Mouse (Mus musculus): ENCODE measurements at regions not wholly inside any gene's neighbourhood (a gene's known extent, or its start where the extent isn't known, plus 50 kb on each side); places are given as distances from the start of the nearest gene placed in this dataset.
"Not testable (repeated sequence)": the region's sequence is repeated elsewhere in the genome, so short reads cannot be mapped to it uniquely, and the experiment has no call there.

DNA sequence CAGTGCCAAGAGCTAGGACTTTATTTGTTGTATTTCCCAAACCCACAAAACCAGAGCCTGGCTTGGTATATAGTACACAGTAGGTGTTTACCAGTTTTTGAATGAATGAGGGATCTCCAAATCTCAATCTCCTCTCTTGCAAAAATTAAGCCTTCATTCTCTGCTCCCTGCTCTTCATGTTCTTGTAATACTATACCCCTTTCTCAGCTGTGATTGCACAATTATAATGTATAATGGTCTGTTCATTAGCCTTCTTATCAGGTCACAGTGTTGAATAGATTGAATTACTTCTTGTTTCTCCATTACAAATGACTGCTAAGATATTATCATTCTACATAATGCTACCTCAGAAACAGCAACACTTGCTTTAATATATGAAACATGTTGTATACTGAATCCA, 119.1 kb upstream of the Tars start:
- DNase-seq (ENCODE audit: low read depth): no peak
- TF ChIP-seq CTCF (IDR thresholded peaks at IDR 0.05; ENCODE audit: borderline replicate concordance, extremely low read depth, insufficient read depth, insufficient read length) (no peak), POLR2A (IDR thresholded peaks at IDR 0.05; ENCODE audit: borderline replicate concordance, extremely low read depth, insufficient read depth, insufficient read length, poor library complexity, severe bottlenecking) (no peak)

DNA sequence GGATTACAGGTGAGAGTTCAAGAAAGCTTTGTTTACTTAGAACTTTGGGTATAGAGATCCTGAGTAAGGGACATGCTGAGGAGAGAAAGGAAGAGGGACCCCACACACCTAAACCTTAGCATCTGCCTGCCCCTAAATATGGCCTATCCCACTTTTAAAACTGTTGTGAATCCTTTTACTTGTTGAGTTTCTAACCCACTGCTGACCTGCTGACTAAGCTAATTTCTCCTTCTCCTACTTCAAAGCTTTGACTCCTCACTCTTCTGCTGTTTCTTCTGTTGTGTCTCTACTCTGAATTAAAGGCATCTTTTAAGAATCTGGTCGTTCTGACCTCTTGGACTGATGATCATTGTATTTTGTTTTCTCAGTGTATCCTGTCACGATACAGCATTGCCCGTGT, 118.4 kb upstream of the Tars start:
- TF ChIP-seq POLR2A (IDR thresholded peaks at IDR 0.05; ENCODE audit: borderline replicate concordance, extremely low read depth, insufficient read depth, insufficient read length, poor library complexity, severe bottlenecking): no peak
- TF ChIP-seq CTCF (IDR thresholded peaks at IDR 0.05; ENCODE audit: borderline replicate concordance, extremely low read depth, insufficient read depth, insufficient read length): no peak
- no peak for DNase-seq (ENCODE audit: low read depth)

DNA sequence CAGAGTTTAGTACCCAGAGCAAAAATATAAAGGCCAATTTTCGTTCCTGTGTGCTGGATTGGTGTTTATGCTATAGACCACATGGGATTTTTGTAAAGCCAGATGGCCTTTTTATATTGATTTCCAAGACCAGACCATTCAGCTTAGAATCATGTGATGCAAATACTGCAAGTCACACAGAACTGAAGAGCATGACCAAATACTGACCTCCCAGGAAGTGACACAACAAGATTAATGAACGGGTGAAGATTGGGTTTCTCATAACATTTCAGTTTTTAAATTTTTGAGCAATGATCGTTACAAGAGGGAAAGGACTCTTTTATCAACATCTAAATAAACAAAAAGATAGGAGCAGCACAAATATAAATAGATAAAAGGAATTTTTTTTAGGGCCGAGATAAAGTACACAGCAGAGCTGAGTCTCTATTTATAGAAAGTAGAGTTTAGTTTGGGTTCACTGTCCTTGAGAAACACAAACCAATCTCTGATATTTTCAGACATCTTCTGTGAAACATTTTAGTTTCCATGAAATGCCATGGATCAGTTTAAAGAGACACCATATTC, 105.7 kb upstream of the Tars start:
- TF ChIP-seq POLR2A (IDR thresholded peaks at IDR 0.05; ENCODE audit: borderline replicate concordance, extremely low read depth, insufficient read depth, insufficient read length, poor library complexity, severe bottlenecking) (no peak), CTCF (IDR thresholded peaks at IDR 0.05; ENCODE audit: borderline replicate concordance, extremely low read depth, insufficient read depth, insufficient read length) (no peak)
- no peak for DNase-seq (ENCODE audit: low read depth)

DNA sequence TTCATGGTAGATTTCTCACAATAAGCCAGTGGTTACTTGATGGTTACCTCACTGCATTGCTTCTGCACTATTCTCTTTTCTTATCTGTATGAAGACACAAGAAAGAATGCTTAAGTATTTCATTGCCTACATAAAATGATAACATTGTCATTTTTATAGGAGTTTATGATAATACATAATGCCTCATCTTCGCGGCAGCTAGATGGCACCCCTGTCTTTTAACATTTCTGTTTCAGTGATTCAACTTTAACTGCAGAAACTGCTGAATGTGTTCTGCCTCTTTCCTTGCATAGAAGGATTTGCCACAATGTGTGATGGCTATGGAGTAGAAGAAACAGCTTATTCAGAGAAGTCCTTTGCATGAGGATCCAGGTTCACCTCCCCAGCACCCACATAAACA, 97.0 kb upstream of the Tars start:
- TF ChIP-seq CTCF (IDR thresholded peaks at IDR 0.05; ENCODE audit: borderline replicate concordance, extremely low read depth, insufficient read depth, insufficient read length) (no peak), POLR2A (IDR thresholded peaks at IDR 0.05; ENCODE audit: borderline replicate concordance, extremely low read depth, insufficient read depth, insufficient read length, poor library complexity, severe bottlenecking) (no peak)
- DNase-seq (ENCODE audit: low read depth): no peak

DNA sequence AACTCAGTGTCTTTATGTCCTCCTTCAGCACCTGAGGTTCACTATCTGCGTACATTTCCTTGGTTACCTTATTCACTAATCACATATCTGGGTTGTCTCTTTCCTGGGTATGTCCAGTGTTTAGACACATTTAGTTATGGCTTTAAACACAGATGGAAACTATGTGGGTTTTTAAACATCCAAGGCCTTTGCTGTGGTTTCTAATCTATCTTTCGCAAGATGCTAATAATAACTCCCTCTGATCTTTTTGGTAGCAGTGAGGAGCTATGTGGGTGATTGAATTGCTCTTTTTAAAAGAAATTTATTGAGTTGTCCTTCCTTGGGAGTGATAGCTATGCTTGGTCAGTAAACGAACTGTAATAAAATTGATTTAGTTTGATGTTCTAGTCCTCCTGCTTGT, 89.7 kb upstream of the Tars start:
- TF ChIP-seq CTCF (IDR thresholded peaks at IDR 0.05; ENCODE audit: borderline replicate concordance, extremely low read depth, insufficient read depth, insufficient read length): no peak
- no peak for TF ChIP-seq POLR2A (IDR thresholded peaks at IDR 0.05; ENCODE audit: borderline replicate concordance, extremely low read depth, insufficient read depth, insufficient read length, poor library complexity, severe bottlenecking)
- no peak for DNase-seq (ENCODE audit: low read depth)

DNA sequence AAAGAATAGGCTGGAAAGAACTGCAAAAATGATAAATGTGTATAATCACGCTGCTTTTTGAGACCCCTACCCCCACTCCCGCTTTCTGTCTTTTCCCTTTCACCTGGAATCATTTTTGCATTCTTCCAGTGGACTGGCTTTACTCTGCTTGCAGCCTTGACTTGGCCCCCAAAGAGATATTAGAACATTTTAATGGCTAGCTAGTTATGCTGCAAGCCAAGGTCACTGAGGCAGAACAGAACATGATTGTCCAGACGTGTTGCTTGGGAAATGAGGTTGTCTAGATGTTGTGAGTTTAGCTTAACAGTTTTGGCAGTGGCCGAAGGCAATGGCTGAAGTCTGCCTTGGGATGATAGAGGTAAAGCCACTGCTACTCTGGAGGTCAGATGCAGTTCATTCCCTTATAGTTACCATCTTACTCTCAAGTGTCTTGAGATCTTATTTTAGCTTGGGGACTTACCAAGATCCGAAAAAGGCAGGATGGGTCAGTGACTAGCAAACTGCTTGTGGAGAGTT, 87.9 kb upstream of the Tars start:
- TF ChIP-seq POLR2A (IDR thresholded peaks at IDR 0.05; ENCODE audit: borderline replicate concordance, extremely low read depth, insufficient read depth, insufficient read length, poor library complexity, severe bottlenecking) (no peak), CTCF (IDR thresholded peaks at IDR 0.05; ENCODE audit: borderline replicate concordance, extremely low read depth, insufficient read depth, insufficient read length) (no peak)
- DNase-seq (ENCODE audit: low read depth): no peak

DNA sequence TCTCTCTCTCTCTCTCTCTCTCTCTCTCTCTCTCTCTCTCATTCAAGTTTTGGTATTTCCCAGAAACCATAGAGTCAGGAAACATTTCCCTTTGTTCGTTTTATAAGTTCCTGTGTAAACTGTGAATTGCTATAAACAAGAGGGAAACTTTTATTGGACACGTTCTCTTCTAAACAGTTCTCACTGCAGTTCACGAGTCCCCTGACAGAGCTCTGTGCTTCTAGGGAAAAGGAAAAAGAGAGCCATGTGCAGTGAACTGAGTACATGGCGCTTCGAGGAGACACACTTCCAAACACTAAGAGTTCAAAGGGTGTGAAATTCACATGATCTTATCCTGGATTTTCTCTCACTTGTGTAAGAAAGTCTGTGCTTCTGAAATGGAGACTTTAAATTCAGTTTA, 84.5 kb upstream of the Tars start:
- TF ChIP-seq CTCF (IDR thresholded peaks at IDR 0.05; ENCODE audit: borderline replicate concordance, extremely low read depth, insufficient read depth, insufficient read length) (no peak), POLR2A (IDR thresholded peaks at IDR 0.05; ENCODE audit: borderline replicate concordance, extremely low read depth, insufficient read depth, insufficient read length, poor library complexity, severe bottlenecking) (no peak)
- no peak for DNase-seq (ENCODE audit: low read depth)

DNA sequence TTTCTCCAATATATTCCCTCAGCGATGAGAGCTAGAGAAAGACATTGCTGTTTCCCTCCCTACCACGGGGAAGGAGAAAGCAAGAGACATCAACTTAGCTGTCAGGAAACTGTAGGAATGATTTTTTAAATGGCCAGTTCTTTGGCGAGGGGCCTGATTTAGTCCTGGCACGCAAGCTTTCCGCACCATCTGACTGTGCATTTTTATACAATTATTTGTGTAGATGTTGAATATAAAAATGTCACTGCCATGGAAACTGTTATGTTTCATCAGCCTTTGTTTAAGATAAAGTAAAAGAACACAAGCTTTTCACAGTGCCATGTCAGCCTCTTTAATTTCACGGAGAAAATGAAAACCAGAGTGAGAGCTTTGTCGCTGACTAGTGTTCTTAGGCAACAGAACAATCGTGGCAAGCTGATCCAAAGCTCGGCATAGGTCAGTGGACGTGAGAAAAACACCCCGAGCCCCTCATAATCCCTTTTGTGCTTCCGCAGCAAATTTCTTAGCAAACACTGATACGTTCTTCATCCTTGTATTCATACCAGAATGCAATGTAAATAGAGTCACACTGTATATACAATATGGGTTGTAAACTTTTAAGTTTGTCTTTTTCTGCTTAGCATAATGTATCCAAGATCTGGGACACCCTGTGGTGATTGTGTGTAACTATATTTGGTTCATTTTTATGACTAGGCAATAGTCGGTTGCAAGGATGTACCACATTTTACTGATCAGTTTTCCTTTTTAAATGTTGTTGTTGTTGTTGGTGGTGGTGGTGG, 79.9 kb upstream of the Tars start:
- peak; percentile 34 for DNase-seq (ENCODE audit: low read depth)
- no peak for TF ChIP-seq POLR2A (IDR thresholded peaks at IDR 0.05; ENCODE audit: borderline replicate concordance, extremely low read depth, insufficient read depth, insufficient read length, poor library complexity, severe bottlenecking)
- TF ChIP-seq CTCF (IDR thresholded peaks at IDR 0.05; ENCODE audit: borderline replicate concordance, extremely low read depth, insufficient read depth, insufficient read length): no peak

DNA sequence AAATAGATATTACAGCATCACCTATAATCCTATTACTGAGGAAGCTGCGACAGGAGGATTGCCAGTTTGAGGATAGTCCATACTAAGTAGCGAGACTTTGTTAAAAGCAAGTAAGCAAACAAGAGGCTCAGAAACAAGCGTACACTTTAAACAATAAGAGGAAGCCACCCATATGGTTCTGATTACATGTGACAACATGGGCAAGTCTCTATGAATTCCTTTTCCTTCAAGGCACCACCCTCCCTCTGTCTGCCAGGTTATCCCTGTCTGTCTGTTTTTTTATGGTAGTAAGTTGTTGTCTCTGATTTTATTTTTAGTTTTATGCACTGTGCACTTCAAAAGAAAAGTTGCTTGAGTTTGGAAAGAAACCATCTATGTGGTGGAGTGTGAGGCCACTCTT, 76.8 kb upstream of the Tars start:
- no peak for TF ChIP-seq POLR2A (IDR thresholded peaks at IDR 0.05; ENCODE audit: borderline replicate concordance, extremely low read depth, insufficient read depth, insufficient read length, poor library complexity, severe bottlenecking)
- TF ChIP-seq CTCF (IDR thresholded peaks at IDR 0.05; ENCODE audit: borderline replicate concordance, extremely low read depth, insufficient read depth, insufficient read length): no peak
- DNase-seq (ENCODE audit: low read depth): no peak

DNA sequence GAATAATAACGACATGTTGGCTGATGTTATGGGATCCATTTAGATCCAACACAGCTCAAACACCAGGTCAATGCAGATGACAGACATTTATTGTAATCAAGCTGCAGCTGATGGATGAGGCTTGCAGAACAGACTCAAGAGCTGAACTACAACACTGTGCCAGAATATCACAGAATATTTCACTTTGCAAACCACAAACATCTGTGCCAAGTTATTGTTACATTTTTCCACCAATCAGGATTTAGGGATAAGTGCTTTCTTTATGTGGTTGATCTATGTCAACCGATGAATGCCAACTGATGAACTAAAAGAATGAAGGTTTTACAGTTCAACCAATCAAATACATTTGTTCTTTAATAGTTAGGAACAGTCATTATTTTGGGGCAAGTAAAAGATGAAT, 63.9 kb upstream of the Tars start:
- TF ChIP-seq CTCF (IDR thresholded peaks at IDR 0.05; ENCODE audit: borderline replicate concordance, extremely low read depth, insufficient read depth, insufficient read length): no peak
- no peak for TF ChIP-seq POLR2A (IDR thresholded peaks at IDR 0.05; ENCODE audit: borderline replicate concordance, extremely low read depth, insufficient read depth, insufficient read length, poor library complexity, severe bottlenecking)
- DNase-seq (ENCODE audit: low read depth): no peak

DNA sequence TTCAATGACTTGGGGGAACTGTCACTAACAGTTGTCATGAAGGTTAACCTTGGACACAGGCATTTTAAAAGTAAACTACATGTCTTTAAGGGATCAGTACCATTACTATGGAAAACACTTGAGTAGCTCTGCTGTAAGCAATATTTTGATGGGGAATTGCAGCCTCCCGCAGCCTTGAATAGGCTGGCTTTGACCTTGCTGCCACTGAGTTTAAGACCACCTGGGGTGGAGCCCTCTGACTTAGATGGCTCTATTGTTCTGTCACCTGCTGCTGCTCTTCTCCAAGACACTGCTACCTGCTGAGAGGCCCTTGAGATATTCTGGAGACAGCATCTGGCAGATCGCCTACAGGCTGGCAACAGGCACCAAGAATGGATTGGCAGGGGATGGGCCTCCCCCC, 62.1 kb upstream of the Tars start:
- DNase-seq (ENCODE audit: low read depth): not testable (repeated sequence)

DNA sequence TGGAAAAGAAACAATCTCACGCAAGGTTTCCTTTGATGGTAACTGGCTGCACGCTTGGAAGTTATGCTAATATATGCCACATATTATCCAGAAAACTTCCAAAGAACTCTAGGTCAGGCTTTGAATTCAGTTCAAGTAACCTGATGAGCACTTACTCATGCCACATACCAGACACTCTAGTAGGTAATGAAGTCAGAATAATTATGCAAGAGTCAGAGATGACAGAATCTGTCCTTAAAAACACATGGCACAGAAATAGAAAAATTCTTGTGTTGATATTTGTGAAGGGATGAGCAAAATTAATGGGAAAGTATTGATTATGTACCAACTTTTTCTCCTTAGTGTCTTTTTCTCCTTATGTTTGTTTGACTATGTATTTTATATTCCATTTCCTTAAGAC, 59.8 kb upstream of the Tars start:
- TF ChIP-seq POLR2A (IDR thresholded peaks at IDR 0.05; ENCODE audit: borderline replicate concordance, extremely low read depth, insufficient read depth, insufficient read length, poor library complexity, severe bottlenecking): no peak
- TF ChIP-seq CTCF (IDR thresholded peaks at IDR 0.05; ENCODE audit: borderline replicate concordance, extremely low read depth, insufficient read depth, insufficient read length): no peak
- no peak for DNase-seq (ENCODE audit: low read depth)
